Mouse (Mus musculus) kidney, embryonic 14.5 days (tissue): ENCODE data around the gene Gemin5. TPM values are rescaled to one million over a fixed set of nuclear protein-coding genes. Genes with fewer than 3 reads are reported as not detected.

Source experiments
- ATAC-seq: fragments of 200-750 bp; cut with Nextera tagmentation; 2 replicates; pipeline ENCODE4 v1.8.0; 2017; ENCODE audit warnings: moderate number of reproducible peaks, mild to moderate bottlenecking, moderate TSS enrichment, moderate library complexity; ENCODE audit not compliant: low FRiP score, low TSS enrichment
- H3K27ac ChIP-seq: fragments of 300-500 bp; sonication (generic); 2 replicates; pipeline ENCODE4 v1.5.1; 2014; ENCODE audit warnings: low read depth, mild to moderate bottlenecking, low read length, moderate library complexity, mixed read lengths
- H3K27me3 ChIP-seq: fragments of 300-500 bp; sonication (generic); 2 replicates; pipeline ENCODE4 v1.6.1; 2014; ENCODE audit warnings: mild to moderate bottlenecking, low read length; ENCODE audit not compliant: control insufficient read depth, insufficient read depth
- H3K36me3 ChIP-seq: fragments of 300-500 bp; sonication (generic); 2 replicates; pipeline ENCODE4 v1.6.1; 2014; ENCODE audit warnings: low read length, mixed read lengths; ENCODE audit not compliant: control insufficient read depth, insufficient read depth
- H3K4me1 ChIP-seq: fragments of 300-500 bp; sonication (generic); 2 replicates; pipeline ENCODE4 v1.6.1; 2014; ENCODE audit warnings: low read length, mixed read lengths; ENCODE audit not compliant: control insufficient read depth, insufficient read depth
- H3K4me2 ChIP-seq: fragments of 300-500 bp; sonication (generic); replicated peaks from 2 replicates; pipeline ENCODE4 v1.6.1; 2014; ENCODE audit warnings: low read depth, mild to moderate bottlenecking, low read length
- H3K4me3 ChIP-seq: fragments of 300-500 bp; sonication (generic); 2 replicates; pipeline ENCODE4 v1.5.1; 2014; ENCODE audit warnings: mild to moderate bottlenecking, low read length
- H3K9ac ChIP-seq: fragments of 300-500 bp; sonication (generic); 2 replicates; pipeline ENCODE4 v1.6.1; 2014; ENCODE audit warnings: low read depth, mild to moderate bottlenecking, low read length, moderate library complexity
- H3K9me3 ChIP-seq: fragments of 300-500 bp; sonication (generic); 2 replicates; pipeline ENCODE4 v1.6.1; 2016; ENCODE audit warnings: low read length; ENCODE audit not compliant: control insufficient read depth
- WGBS: fragments of 180-500 bp; shearing (Covaris S2); extraction: QIAGEN DNeasy Blood & Tissue Kit; methylation state at CpG from one replicate; pipeline ENCODE4 v1.1.7; 2014; 5-methylcytosine and 5-hydroxymethylcytosine counted together
- polyA plus RNA-seq: library from polyadenylated mRNA; unstranded; fragments of >200 nt; fragmentation: Nextera tagmentation; extraction: Ambion mirVana; gene quantifications from 2 replicates; pipeline ENCODE4 v1.2.1, GENCODE M21; 2014

Gene Gemin5
- polyA plus RNA-seq, 1 experiment from 2014 or later, result 35.7 TPM

DNA sequence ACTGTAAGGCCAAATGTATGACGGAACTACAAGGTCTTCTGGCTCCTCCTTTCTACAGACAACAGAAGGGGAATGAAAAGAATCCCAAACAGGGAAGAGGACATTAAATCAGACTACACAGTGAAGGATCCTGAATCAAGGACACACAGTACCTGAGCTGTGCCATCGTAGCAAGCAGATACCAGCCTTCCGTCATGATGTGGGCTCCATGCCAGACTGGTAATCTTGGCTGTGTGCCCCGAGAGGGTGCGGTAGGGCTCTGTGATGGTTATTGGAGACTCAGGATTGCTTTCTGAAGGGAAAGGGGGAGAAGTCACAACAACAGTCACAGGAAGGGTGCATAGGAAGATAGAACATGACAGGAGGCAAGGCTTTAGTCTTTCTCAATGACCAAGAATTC lies 22.1 kb downstream of the Gemin5 start:
- H3K4me3 ChIP-seq, result no peak overlapping the region
- ATAC-seq, result no peak
- H3K9me3 ChIP-seq, result no peaks in the 10 kb centered on the region
- H3K27me3 ChIP-seq, result no peaks in the 10 kb centered on the region
- H3K4me1 ChIP-seq, result no peaks in the 10 kb centered on the region
- H3K4me2 ChIP-seq, result no peak overlapping the region
- H3K9ac ChIP-seq, result no peak overlapping the region
- no peak overlapping the region for H3K27ac ChIP-seq
- 97% methylated on average over 5 of the region's 5 CpGs for WGBS
- peaks cover 85% of the 10 kb centered on the region for H3K36me3 ChIP-seq

- no peaks in the 10 kb centered on the region for H3K9me3 ChIP-seq
- no peak overlapping the region for H3K27ac ChIP-seq
- no peak overlapping the region for H3K9ac ChIP-seq
- H3K4me1 ChIP-seq, result no peaks in the 10 kb centered on the region
- 90% methylated on average over 9 of the region's 9 CpGs for WGBS
- no peaks in the 10 kb centered on the region for H3K27me3 ChIP-seq
- H3K4me2 ChIP-seq, result no peak overlapping the region
- peaks cover 88% of the 10 kb centered on the region for H3K36me3 ChIP-seq
- H3K4me3 ChIP-seq, result no peak overlapping the region
- ATAC-seq, result no peak
Measured at GRCm38 (mm10) chr11:58143704-58144426, 24.5 kb downstream of the Gemin5 start.

GRCm38 (mm10) chr11:58139466-58139865 lies 28.9 kb downstream of the Gemin5 start:
- Histone ChIP-seq H3K27me3 (no peaks in the 10 kb centered on the region), H3K4me3 (no peak overlapping the region), H3K9ac (no peak overlapping the region), H3K4me2 (no peak overlapping the region), H3K27ac (no peak overlapping the region), H3K4me1 (no peaks in the 10 kb centered on the region), H3K9me3 (no peaks in the 10 kb centered on the region), H3K36me3 (peaks cover 89% of the 10 kb centered on the region)
- 90% methylated on average over 3 of the region's 3 CpGs for WGBS
- ATAC-seq, result no peak

DNA sequence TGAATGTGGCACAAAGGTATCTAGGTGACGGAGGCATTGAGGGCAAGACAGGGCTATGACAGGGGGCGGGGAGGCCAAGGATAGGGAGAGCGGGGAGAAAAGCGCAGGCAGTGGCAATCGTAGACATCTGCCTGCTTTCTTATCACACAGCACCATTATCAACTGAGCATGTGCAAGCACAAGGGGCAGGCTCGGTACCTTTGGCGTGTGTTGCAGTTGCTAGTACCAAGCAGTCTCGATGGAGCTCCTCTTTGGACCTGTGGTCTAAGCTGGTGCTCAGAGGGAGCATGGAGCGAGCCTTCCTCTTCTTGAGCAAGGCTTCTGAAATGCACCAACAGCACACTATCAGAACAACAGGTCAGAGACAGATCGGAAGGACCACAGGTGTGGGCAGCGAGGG lies 29.5 kb downstream of the Gemin5 start:
- 96% methylated on average over 11 of the region's 11 CpGs for WGBS
- no peaks in the 10 kb centered on the region for H3K27me3 ChIP-seq
- no peak overlapping the region for H3K4me2 ChIP-seq
- no peak overlapping the region for H3K9ac ChIP-seq
- ATAC-seq, result no peak
- no peak overlapping the region for H3K27ac ChIP-seq
- no peak overlapping the region for H3K4me3 ChIP-seq
- peaks cover 89% of the 10 kb centered on the region for H3K36me3 ChIP-seq
- H3K4me1 ChIP-seq, result no peaks in the 10 kb centered on the region
- no peaks in the 10 kb centered on the region for H3K9me3 ChIP-seq

GRCm38 (mm10) chr11:58136677-58137076 lies 31.7 kb downstream of the Gemin5 start:
- no peak overlapping the region for H3K4me2 ChIP-seq
- H3K9ac ChIP-seq, result no peak overlapping the region
- H3K27me3 ChIP-seq, result no peaks in the 10 kb centered on the region
- no peak overlapping the region for H3K27ac ChIP-seq
- WGBS, result 96% methylated on average over 6 of the region's 6 CpGs
- no peak overlapping the region for H3K4me3 ChIP-seq
- H3K36me3 ChIP-seq, result peaks cover 93% of the 10 kb centered on the region
- H3K9me3 ChIP-seq, result no peaks in the 10 kb centered on the region
- no peak for ATAC-seq
- no peaks in the 10 kb centered on the region for H3K4me1 ChIP-seq

DNA sequence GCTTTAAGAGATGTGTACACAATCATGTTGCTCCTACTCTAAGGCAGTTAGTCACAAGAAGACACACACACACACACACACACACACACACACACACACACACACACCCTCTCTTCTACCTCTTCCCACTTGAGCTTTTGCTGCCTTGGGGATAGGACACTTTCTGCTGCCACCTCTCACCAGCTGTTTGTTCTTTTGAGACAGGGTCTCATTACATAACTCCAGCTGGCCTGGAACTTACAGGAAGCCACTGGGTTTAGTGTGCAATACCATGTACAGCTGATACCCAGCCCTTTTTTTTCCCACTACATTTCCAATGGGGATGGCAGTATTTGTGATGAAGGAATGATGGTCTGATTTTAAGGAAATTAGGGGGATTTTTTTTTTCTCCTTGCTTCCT lies 33.0 kb downstream of the Gemin5 start:
- no peak overlapping the region for H3K4me3 ChIP-seq
- no peak overlapping the region for H3K27ac ChIP-seq
- no peak for ATAC-seq
- no peaks in the 10 kb centered on the region for H3K4me1 ChIP-seq
- peaks cover 91% of the 10 kb centered on the region for H3K36me3 ChIP-seq
- no peak overlapping the region for H3K9ac ChIP-seq
- no peak overlapping the region for H3K4me2 ChIP-seq
- H3K27me3 ChIP-seq, result no peaks in the 10 kb centered on the region
- H3K9me3 ChIP-seq, result no peaks in the 10 kb centered on the region

DNA sequence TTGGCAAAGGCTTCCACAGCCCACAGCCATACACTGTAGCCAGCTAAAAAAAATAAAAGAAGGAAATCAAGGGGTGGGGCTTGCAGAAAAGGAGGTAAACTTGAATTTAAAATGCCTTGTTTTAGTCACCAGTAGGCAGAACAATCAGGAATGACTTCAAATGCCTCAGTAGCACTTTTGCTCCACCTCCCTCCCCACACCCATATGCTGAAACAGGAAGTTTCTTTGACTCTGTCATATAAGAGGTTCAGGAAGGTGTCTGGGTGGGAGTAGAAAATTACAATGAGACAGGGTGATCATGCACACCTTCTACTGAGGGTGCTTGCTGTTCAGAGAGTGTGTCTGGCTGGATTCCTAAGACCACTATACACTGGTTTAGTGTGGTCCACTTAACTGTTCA lies 33.5 kb downstream of the Gemin5 start:
- Histone ChIP-seq H3K27me3 (no peaks in the 10 kb centered on the region), H3K9ac (no peak overlapping the region), H3K36me3 (peaks cover 91% of the 10 kb centered on the region), H3K9me3 (no peaks in the 10 kb centered on the region), H3K27ac (no peak overlapping the region), H3K4me2 (no peak overlapping the region), H3K4me3 (no peak overlapping the region), H3K4me1 (no peaks in the 10 kb centered on the region)
- ATAC-seq, result no peak

GRCm38 (mm10) chr11:58132026-58132425 lies 36.3 kb downstream of the Gemin5 start:
- no peak overlapping the region for H3K4me3 ChIP-seq
- no peaks in the 10 kb centered on the region for H3K9me3 ChIP-seq
- H3K27ac ChIP-seq, result no peak overlapping the region
- no peak for ATAC-seq
- no peak overlapping the region for H3K9ac ChIP-seq
- H3K4me1 ChIP-seq, result no peaks in the 10 kb centered on the region
- WGBS, result 95% methylated on average over 3 of the region's 3 CpGs
- H3K4me2 ChIP-seq, result no peak overlapping the region
- peaks cover 87% of the 10 kb centered on the region for H3K36me3 ChIP-seq
- H3K27me3 ChIP-seq, result no peaks in the 10 kb centered on the region

GRCm38 (mm10) chr11:58129302-58129843 lies 39.0 kb downstream of the Gemin5 start:
- no peak overlapping the region for H3K27ac ChIP-seq
- no peak overlapping the region for H3K9ac ChIP-seq
- peak; percentile 88 for ATAC-seq
- WGBS, result 16% methylated on average over 6 of the region's 6 CpGs
- no peak overlapping the region for H3K4me3 ChIP-seq
- H3K36me3 ChIP-seq, result peaks cover 87% of the 10 kb centered on the region
- H3K27me3 ChIP-seq, result no peaks in the 10 kb centered on the region
- H3K4me2 ChIP-seq, result no peak overlapping the region
- no peaks in the 10 kb centered on the region for H3K4me1 ChIP-seq
- H3K9me3 ChIP-seq, result no peaks in the 10 kb centered on the region
